Mouse (Mus musculus) stomach, postnatal 0 days (tissue): ENCODE measurements around the gene Lsamp. TPM values are rescaled to one million over a fixed set of nuclear protein-coding genes. Genes with fewer than 3 reads are reported as not detected.

Source experiments
- ATAC-seq: fragments of 200-750 bp; cut with Nextera tagmentation; 2 replicates; pipeline ENCODE4 v1.8.0; 2017; ENCODE audit not compliant: low FRiP score, low TSS enrichment
- DNase-seq: peaks from one replicate; pipeline ENCODE4 v3.0.0-alpha.2; 2016; ENCODE audit warnings: low spot score
- H3K27ac ChIP-seq: fragments of 300-500 bp; sonication (generic); replicated peaks from 2 replicates; pipeline ENCODE4 v1.5.1; 2014; ENCODE audit warnings: mild to moderate bottlenecking, control low read depth
- H3K27me3 ChIP-seq: fragments of 300-500 bp; sonication (generic); 2 replicates; pipeline ENCODE4 v1.6.1; 2014; ENCODE audit warnings: low read length; ENCODE audit not compliant: control insufficient read depth, insufficient read depth
- H3K36me3 ChIP-seq: fragments of 300-500 bp; sonication (generic); 2 replicates; pipeline ENCODE4 v1.6.1; 2014; ENCODE audit warnings: low read length, mixed read lengths; ENCODE audit not compliant: control insufficient read depth, insufficient read depth
- H3K4me1 ChIP-seq: fragments of 300-500 bp; sonication (generic); replicated peaks from 2 replicates; pipeline ENCODE4 v1.6.1; 2014; ENCODE audit warnings: antibody characterized with exemption; ENCODE audit not compliant: control insufficient read depth, insufficient read depth
- H3K4me2 ChIP-seq: fragments of 300-500 bp; sonication (generic); replicated peaks from 2 replicates; pipeline ENCODE4 v1.6.1; 2014; ENCODE audit warnings: low read depth, mild to moderate bottlenecking, control low read depth, moderate library complexity
- H3K4me3 ChIP-seq: fragments of 300-500 bp; sonication (generic); 2 replicates; pipeline ENCODE4 v1.5.1; 2014; ENCODE audit warnings: low read depth, low read length, control low read depth
- H3K9ac ChIP-seq: fragments of 300-500 bp; sonication (generic); 2 replicates; pipeline ENCODE4 v1.6.1; 2014; ENCODE audit warnings: mild to moderate bottlenecking, low read length, control low read depth, mixed read lengths
- H3K9me3 ChIP-seq: fragments of 300-500 bp; sonication (generic); 2 replicates; pipeline ENCODE4 v1.6.1; 2016; ENCODE audit warnings: low read length; ENCODE audit not compliant: control insufficient read depth
- CTCF ChIP-seq: IDR thresholded peaks from 2 replicates; pipeline ENCODE4 v1.5.1; 2016; ENCODE audit warnings: antibody characterized with exemption, low read depth, mild to moderate bottlenecking, moderate library complexity
- EP300 ChIP-seq: optimal IDR thresholded peaks from 2 replicates; pipeline ENCODE3; 2016; ENCODE audit warnings: antibody characterized with exemption
- WGBS: fragments of 180-500 bp; shearing (Covaris S2); extraction: QIAGEN DNeasy Blood & Tissue Kit; methylation state at CpG from one replicate; pipeline ENCODE4 v1.1.7; 2014; 5-methylcytosine and 5-hydroxymethylcytosine counted together
- polyA plus RNA-seq: library from polyadenylated mRNA; unstranded; fragments of >200 nt; fragmentation: Nextera tagmentation; extraction: Ambion mirVana; gene quantifications from 2 replicates; pipeline ENCODE4 v1.2.1, GENCODE M21; 2015

Lsamp gene
- polyA plus RNA-seq, 1 experiment from 2014 or later = 2.8 TPM

DNA sequence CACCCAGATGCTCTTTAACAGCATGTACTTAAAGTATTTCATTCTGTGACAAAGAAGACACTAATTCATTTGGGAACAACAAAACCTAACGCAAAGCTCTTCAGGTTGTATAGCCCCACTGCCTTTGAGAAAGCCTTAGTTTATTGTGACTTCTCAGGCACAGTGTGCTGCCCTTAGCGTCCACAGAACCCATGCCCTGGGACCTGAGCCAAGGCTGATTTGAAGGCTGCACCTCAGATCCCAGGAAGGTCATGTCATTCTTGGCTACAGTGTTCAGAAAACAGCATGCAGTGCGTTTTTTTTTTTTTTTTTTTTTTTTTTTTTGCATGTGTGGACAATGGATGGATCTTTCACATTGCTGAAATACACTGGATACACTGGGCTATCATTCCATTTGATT, 210.2 kb downstream of the Lsamp start:
- no peaks in the 10 kb centered on the region for H3K36me3 ChIP-seq
- H3K4me1 ChIP-seq = no peaks in the 10 kb centered on the region
- no peaks in the 10 kb centered on the region for H3K9me3 ChIP-seq
- H3K9ac ChIP-seq = no peak overlapping the region
- TF ChIP-seq CTCF (no peak), EP300 (no peak)
- H3K27ac ChIP-seq = no peak overlapping the region
- H3K4me2 ChIP-seq = no peak overlapping the region
- no peak overlapping the region for H3K4me3 ChIP-seq
- ATAC-seq = no peak
- no peak for DNase-seq
- 42% methylated on average over 3 of the region's 3 CpGs for WGBS
- no peaks in the 10 kb centered on the region for H3K27me3 ChIP-seq

- ATAC-seq (no peak), DNase-seq (no peak)
- Histone ChIP-seq H3K4me2 (no peak overlapping the region), H3K27me3 (no peaks in the 10 kb centered on the region), H3K9me3 (no peaks in the 10 kb centered on the region), H3K36me3 (no peaks in the 10 kb centered on the region), H3K9ac (no peak overlapping the region), H3K4me3 (no peak overlapping the region), H3K4me1 (no peaks in the 10 kb centered on the region), H3K27ac (no peak overlapping the region)
- WGBS = 50% methylated on average over 2 of the region's 2 CpGs
- TF ChIP-seq CTCF (no peak), EP300 (no peak)
These were observed 210.7 kb downstream of the Lsamp start for GRCm38 (mm10) chr16:40194839-40195238.

DNA sequence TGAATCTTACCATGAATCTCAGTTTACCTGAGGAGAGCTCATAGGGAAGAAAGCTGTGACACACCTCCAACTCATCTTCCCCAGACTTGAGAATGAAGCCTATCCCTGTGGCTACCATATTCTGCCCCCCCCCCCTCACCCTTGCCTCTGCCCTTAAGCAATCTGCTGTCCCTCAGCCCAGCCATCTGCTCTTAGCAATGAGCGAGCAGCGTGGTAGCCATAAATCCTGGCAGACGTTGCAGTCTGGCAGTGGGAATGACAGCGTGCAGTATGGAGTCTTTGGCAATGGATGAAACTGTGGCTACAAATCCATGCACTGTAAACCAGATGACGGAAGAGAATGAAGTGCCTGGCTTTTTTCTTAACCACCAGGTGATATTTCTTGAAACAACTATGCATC, 244.5 kb downstream of the Lsamp start:
- no peaks in the 10 kb centered on the region for H3K36me3 ChIP-seq
- no peak for TF ChIP-seq EP300
- TF ChIP-seq CTCF = no peak
- no peak overlapping the region for H3K27ac ChIP-seq
- H3K9ac ChIP-seq = no peak overlapping the region
- H3K9me3 ChIP-seq = no peaks in the 10 kb centered on the region
- no peak overlapping the region for H3K4me3 ChIP-seq
- ATAC-seq (no peak), DNase-seq (no peak)
- no peaks in the 10 kb centered on the region for H3K4me1 ChIP-seq
- no peak overlapping the region for H3K4me2 ChIP-seq
- 54% methylated on average over 5 of the region's 5 CpGs for WGBS
- H3K27me3 ChIP-seq = no peaks in the 10 kb centered on the region

- no peaks in the 10 kb centered on the region for H3K36me3 ChIP-seq
- DNase-seq = no peak
- no peak for ATAC-seq
- TF ChIP-seq EP300 = no peak
- TF ChIP-seq CTCF = no peak
- H3K4me3 ChIP-seq = no peak overlapping the region
- H3K4me2 ChIP-seq = no peak overlapping the region
- no peak overlapping the region for H3K27ac ChIP-seq
- 59% methylated on average over 2 of the region's 2 CpGs for WGBS
- H3K27me3 ChIP-seq = no peaks in the 10 kb centered on the region
- no peaks in the 10 kb centered on the region for H3K9me3 ChIP-seq
- H3K4me1 ChIP-seq = no peaks in the 10 kb centered on the region
- no peak overlapping the region for H3K9ac ChIP-seq
These were observed 248.9 kb downstream of the Lsamp start for GRCm38 (mm10) chr16:40233066-40233465.

DNA sequence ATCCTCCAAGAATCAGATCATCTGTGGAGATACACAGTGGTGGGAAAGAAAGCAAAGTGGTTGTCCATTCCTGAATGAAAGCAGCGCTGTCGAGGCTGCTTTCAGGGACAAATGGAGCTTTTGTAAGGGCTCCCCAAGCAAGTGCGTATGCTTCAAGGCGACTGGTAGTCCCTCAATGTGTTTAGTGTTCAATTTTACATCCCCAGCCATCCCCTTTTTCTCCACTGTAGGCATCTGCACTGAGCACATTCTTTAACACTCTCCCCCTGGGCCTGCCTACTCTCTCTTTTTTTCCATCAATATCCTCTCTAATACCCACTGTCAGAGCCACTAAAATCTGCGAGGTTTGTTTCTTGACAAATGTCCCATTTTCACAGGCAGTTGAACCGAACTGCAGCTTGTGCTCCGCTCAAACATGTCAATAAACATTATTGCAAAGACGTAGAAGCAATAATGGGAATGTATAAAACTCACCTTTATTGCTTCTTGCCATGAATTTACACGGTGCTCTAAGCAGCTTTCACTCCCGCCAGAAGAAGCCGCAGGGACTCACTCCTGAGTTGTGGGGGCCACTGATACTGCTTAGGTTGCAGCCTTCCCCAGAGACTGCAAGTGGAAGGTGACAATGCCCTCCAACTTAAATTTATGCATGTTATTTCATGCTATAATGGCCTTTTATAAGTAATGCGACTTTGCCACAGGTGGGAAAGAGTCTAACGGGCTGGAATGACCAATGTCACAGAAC, 250.2 kb downstream of the Lsamp start:
- Histone ChIP-seq H3K4me1 (no peaks in the 10 kb centered on the region), H3K9me3 (no peaks in the 10 kb centered on the region), H3K27me3 (no peaks in the 10 kb centered on the region), H3K4me2 (no peak overlapping the region), H3K4me3 (no peak overlapping the region), H3K27ac (no peak overlapping the region), H3K9ac (no peak overlapping the region), H3K36me3 (no peaks in the 10 kb centered on the region)
- ATAC-seq (no peak), DNase-seq (no peak)
- WGBS = 64% methylated on average over 13 of the region's 13 CpGs
- TF ChIP-seq CTCF = no peak
- no peak for TF ChIP-seq EP300

GRCm38 (mm10) chr16:40271859-40272258, 287.7 kb downstream of the Lsamp start:
- 70% methylated on average over 3 of the region's 3 CpGs for WGBS
- no peaks in the 10 kb centered on the region for H3K4me1 ChIP-seq
- H3K27ac ChIP-seq = no peak overlapping the region
- no peak for TF ChIP-seq EP300
- peak; percentile 65 for TF ChIP-seq CTCF
- no peaks in the 10 kb centered on the region for H3K27me3 ChIP-seq
- no peaks in the 10 kb centered on the region for H3K9me3 ChIP-seq
- no peak overlapping the region for H3K4me3 ChIP-seq
- H3K4me2 ChIP-seq = no peak overlapping the region
- no peak overlapping the region for H3K9ac ChIP-seq
- no peak for DNase-seq
- ATAC-seq = no peak
- no peaks in the 10 kb centered on the region for H3K36me3 ChIP-seq
